Comparison of ENCODE assay signal across 8 mouse cellular contexts in genomic region chr2:30544782-30545435, GRCm38 (mm10). TPM values are rescaled to one million over a fixed set of nuclear protein-coding genes. Genes with fewer than 3 reads are reported as not detected.
DNase-seq lines count a peak whose midpoint lies in the region; ATAC-seq and TF ChIP-seq lines count a peak whose summit lies in the region.

No protein-coding gene starts in this region.

- no peak overlapping the region for H3K9ac ChIP-seq in lung, embryonic 14.5 days

- H3K4me1 ChIP-seq in hindbrain, embryonic 10.5 days (replicated peaks) = peaks cover 67% of the 10 kb centered on the region
- H3K4me1 ChIP-seq in lung, embryonic 14.5 days (ENCODE audit: insufficient read depth) = peaks cover 8% of the 10 kb centered on the region

- H3K4me3 ChIP-seq in hindbrain, embryonic 10.5 days = peak overlapping the region; percentile 32
- H3K4me3 ChIP-seq in lung, embryonic 14.5 days (ENCODE audit: low read depth, low read length) = peak overlapping the region; percentile 8; the same call in 1 of the 2 replicates

- peak; percentile 92 for ATAC-seq in lung, embryonic 14.5 days (ENCODE audit: insufficient read depth)
- peak; percentile 49 for ATAC-seq in neutrophil, adult 5-6 weeks (ENCODE audit: extremely low read depth, insufficient number of reproducible peaks, low FRiP score, poor library complexity, severe bottlenecking)

- DNase-seq in MN1 (ENCODE audit: low spot score) = peak; percentile 83
- DNase-seq in cerebellum, adult 9-11 months = peak; percentile 91
- peak; percentile 94 for DNase-seq in frontal cortex, adult 2 months (ENCODE audit: extremely low spot score in 1 of 2, low spot score in 1 of 2)
- DNase-seq in hindbrain, embryonic 10.5 days (ENCODE audit: low spot score) = peak; percentile 96
- peak; percentile 83 for DNase-seq in layer of hippocampus, adult 9-10 months (ENCODE audit: low spot score)
- DNase-seq in lung, embryonic 14.5 days = peak; percentile 98
- DNase-seq in testis, postnatal 10 days (ENCODE audit: low spot score) = peak; percentile 90

- no peaks in the 10 kb centered on the region for H3K36me3 ChIP-seq in hindbrain, embryonic 10.5 days
- H3K36me3 ChIP-seq in lung, embryonic 14.5 days (ENCODE audit: insufficient read depth) = no peaks in the 10 kb centered on the region

- H3K27me3 ChIP-seq in hindbrain, embryonic 10.5 days (ENCODE audit: insufficient read depth, poor library complexity, severe bottlenecking) = peaks cover 8% of the 10 kb centered on the region; the same call in 1 of the 2 replicates
- no peaks in the 10 kb centered on the region for H3K27me3 ChIP-seq in lung, embryonic 14.5 days (ENCODE audit: insufficient read depth, low read length)

- peak overlapping the region; percentile 56 for H3K4me2 ChIP-seq in lung, embryonic 14.5 days

- H3K27ac ChIP-seq in hindbrain, embryonic 10.5 days = peak overlapping the region; percentile 86
- no peak overlapping the region; the same call in 1 of the 2 replicates for H3K27ac ChIP-seq in lung, embryonic 14.5 days (ENCODE audit: low read depth)

- WGBS in hindbrain, embryonic 10.5 days = 3% methylated on average over 35 of the region's 35 CpGs
- WGBS in lung, embryonic 14.5 days = 1% methylated on average over 35 of the region's 35 CpGs

- 0 out of 2 replicates have a peak, but pooled peaks cover 3% of the 10 kb centered on the region for H3K9me3 ChIP-seq in hindbrain, embryonic 10.5 days
- no peaks in the 10 kb centered on the region for H3K9me3 ChIP-seq in lung, embryonic 14.5 days (ENCODE audit: low read depth, low read length)

- no peak for TF ChIP-seq CTCF in lung, embryonic 14.5 days (IDR thresholded peaks at IDR 0.05; ENCODE audit: low read depth)

RNA-seq across cellular contexts. Expression of gene Cstad, which starts 49.9 kb away (rescaled TPM):
- polyA plus RNA-seq in frontal cortex, adult 2 months (2012; rRNA removed) = 4.2 and 5.7 TPM in 2 replicates
- polyA plus RNA-seq in hindbrain, embryonic 10.5 days (2016; fragmentation: Nextera tagmentation; extraction: Ambion mirVana) = 0.33 and 0.47 TPM in 2 replicates
- 0.95 and 1.5 TPM in 2 replicates for polyA plus RNA-seq in lung, embryonic 14.5 days (2014; fragmentation: Nextera tagmentation; extraction: Ambion mirVana)
- 0.58 and 0.98 TPM in 2 replicates for total RNA-seq in neutrophil, adult 5-6 weeks (2017)
